Mouse (Mus musculus): ENCODE measurements at regions not wholly inside any gene's neighbourhood (a gene's known extent, or its start where the extent isn't known, plus 50 kb on each side); places are given as distances from the start of the nearest gene placed in this dataset.

DNA sequence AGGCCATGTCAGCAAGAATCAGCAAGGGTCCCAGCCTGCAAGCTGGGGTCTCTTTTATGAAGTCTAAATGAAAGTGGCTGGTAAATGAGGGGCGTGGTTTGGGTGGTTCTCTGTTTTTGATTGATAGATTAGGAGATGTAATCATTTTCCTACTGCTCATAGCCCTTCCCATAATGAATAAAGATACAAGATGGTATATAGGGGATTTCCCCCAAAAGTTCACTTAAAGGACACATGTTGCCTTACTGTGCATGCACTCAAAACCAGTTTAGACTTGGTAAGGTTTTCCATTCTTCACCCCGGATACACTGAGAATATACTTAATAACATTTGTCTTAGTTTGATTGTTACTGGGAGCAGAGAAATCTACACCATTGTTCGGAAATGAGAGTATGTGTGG lies 262.4 kb upstream of the Zfp703 start:
- no peaks in the 10 kb centered on the region for H3K36me3 ChIP-seq
- H3K9me3 ChIP-seq (replicated peaks): no peaks in the 10 kb centered on the region
- WGBS (ENCODE audit: insufficient replicate concordance): 54% methylated on average over 3 of the region's 3 CpGs
- H3K27me3 ChIP-seq: no peaks in the 10 kb centered on the region
- H3K4me3 ChIP-seq (replicated peaks): no peak overlapping the region
- no peaks in the 10 kb centered on the region for H3K4me1 ChIP-seq (replicated peaks)
- H3K9ac ChIP-seq: no peak overlapping the region
- no peak for DNase-seq
- H3K27ac ChIP-seq: no peak overlapping the region
- no peak for ATAC-seq (ENCODE audit: low read depth)
- no peak overlapping the region for H3K4me2 ChIP-seq

DNA sequence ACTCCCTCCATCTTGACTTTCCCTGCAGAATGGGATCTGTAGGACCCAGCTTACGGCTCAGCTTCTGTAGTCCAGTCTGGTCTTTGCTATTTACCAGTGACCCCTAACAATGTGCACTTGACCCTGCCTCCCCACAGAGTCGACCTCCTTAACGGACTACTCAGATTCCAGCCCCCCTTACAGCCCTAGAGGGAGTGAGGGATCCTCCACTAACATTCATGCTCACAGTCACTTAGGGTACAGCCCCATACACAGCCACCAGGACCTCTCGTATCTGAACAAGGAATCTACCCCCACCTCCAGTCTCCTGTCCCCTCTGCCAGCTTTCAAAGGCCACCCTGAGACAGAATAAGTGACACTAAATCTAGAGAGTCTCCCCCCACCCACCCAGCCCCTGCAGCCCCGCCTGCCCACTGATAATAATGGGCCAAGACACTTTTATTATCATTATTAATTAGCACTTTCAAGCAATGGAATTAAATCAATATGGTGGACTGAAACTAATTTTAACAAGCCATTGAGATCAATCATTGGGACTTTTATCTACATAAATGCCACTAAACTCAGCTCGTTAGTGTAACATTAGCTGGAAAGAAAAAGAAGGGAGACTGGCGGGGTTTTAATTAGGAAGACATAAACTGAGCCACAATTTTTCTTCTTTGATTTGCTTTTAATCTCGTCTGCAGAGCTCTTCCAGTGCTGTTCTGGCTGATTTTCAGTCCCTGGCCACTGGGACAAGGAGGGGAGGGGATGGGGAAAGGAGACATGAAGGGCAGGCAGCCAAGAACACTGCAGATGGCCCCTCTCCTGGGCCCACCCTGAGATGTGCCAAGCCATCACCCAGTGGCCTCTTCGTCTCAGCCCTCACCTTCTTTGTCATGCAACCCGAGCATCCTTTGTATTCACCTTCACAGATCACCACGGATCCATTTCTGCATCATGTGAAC lies 258.4 kb upstream of the Zfp703 start:
- no peaks in the 10 kb centered on the region for H3K4me1 ChIP-seq (replicated peaks)
- no peak overlapping the region for H3K9ac ChIP-seq
- DNase-seq: no peak
- no peak overlapping the region for H3K4me3 ChIP-seq (replicated peaks)
- H3K27me3 ChIP-seq: no peaks in the 10 kb centered on the region
- no peak overlapping the region for H3K27ac ChIP-seq
- 47% methylated on average over 11 of the region's 11 CpGs for WGBS (ENCODE audit: insufficient replicate concordance)
- H3K36me3 ChIP-seq: no peaks in the 10 kb centered on the region
- no peak for ATAC-seq (ENCODE audit: low read depth)
- no peaks in the 10 kb centered on the region for H3K9me3 ChIP-seq (replicated peaks)
- H3K4me2 ChIP-seq: no peak overlapping the region

DNA sequence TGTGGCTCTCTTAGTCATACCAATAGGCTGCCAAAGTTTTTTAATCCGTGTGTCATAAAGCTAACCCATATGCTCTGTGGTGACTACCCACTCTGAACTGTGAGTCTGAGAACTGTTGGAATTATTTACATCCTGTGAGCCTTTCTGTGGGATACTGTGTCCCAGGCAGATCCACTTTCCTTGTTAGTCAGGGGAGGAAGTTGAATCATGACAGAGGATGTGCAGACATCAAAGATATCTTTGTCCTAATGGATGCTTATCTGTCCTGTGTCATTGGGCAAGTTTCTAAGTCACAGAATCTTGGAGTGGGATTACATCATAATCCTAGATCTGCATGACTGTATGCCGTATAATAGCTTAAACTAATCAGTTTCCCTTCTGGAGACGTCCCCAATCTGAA lies 254.4 kb upstream of the Zfp703 start:
- no peaks in the 10 kb centered on the region for H3K27me3 ChIP-seq
- no peak for DNase-seq
- ATAC-seq (ENCODE audit: low read depth): no peak
- no peak overlapping the region for H3K4me3 ChIP-seq (replicated peaks)
- no peaks in the 10 kb centered on the region for H3K4me1 ChIP-seq (replicated peaks)
- H3K27ac ChIP-seq: no peak overlapping the region
- no peak overlapping the region for H3K4me2 ChIP-seq
- H3K9me3 ChIP-seq (replicated peaks): no peaks in the 10 kb centered on the region
- no peak overlapping the region for H3K9ac ChIP-seq
- WGBS (ENCODE audit: insufficient replicate concordance): 35% methylated on average over 3 of the region's 3 CpGs
- H3K36me3 ChIP-seq: no peaks in the 10 kb centered on the region

DNA sequence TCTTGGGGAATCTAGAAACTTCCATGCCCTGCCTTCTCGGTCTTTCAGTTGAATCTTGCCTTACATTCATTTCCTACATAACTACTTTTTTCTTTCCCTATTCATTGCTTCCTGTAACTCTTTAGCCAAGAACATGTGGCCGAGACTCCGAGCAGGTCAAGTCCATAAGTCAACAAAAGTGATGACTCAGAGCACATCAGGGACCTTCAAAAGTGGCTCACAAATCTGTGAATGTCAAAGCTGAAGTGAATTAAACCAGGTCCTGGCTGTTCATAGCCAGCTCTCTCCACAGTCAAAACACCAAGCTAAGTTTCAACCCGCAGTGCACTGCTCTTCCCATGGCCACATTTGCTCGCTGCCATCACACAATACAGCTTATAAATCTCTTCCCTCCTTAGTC lies 252.5 kb upstream of the Zfp703 start:
- Histone ChIP-seq H3K27ac (no peak overlapping the region), H3K9me3 (replicated peaks) (no peaks in the 10 kb centered on the region), H3K27me3 (no peaks in the 10 kb centered on the region), H3K36me3 (no peaks in the 10 kb centered on the region), H3K4me2 (no peak overlapping the region), H3K4me3 (replicated peaks) (no peak overlapping the region), H3K9ac (no peak overlapping the region), H3K4me1 (replicated peaks) (no peaks in the 10 kb centered on the region)
- DNase-seq (no peak), ATAC-seq (ENCODE audit: low read depth) (no peak)
- WGBS (ENCODE audit: insufficient replicate concordance): 62% methylated on average over 5 of the region's 5 CpGs

DNA sequence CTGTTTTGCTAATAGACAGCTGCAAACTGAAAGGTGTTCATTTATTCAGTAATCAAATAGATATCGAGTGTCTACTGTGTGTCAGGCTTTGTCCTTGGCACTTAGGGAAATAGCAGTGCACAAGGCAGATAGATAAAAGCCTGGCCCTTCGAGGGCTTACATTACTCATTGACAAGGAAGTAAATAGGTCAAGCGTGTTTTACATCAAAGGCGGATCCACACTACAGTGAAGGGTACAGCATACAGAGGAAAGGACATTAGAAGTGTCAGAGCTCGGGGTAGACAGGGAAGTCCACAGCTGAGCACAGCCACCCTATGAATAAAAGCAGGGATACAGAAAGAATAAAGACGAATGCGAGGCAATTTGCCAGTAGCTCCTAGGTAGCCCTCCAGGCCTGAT lies 251.6 kb upstream of the Zfp703 start:
- Histone ChIP-seq H3K4me3 (replicated peaks) (no peak overlapping the region), H3K36me3 (no peaks in the 10 kb centered on the region), H3K9me3 (replicated peaks) (no peaks in the 10 kb centered on the region), H3K27ac (no peak overlapping the region), H3K9ac (no peak overlapping the region), H3K4me1 (replicated peaks) (no peaks in the 10 kb centered on the region), H3K27me3 (no peaks in the 10 kb centered on the region), H3K4me2 (no peak overlapping the region)
- no peak for DNase-seq
- WGBS (ENCODE audit: insufficient replicate concordance): 48% methylated on average over 7 of the region's 7 CpGs
- no peak for ATAC-seq (ENCODE audit: low read depth)

DNA sequence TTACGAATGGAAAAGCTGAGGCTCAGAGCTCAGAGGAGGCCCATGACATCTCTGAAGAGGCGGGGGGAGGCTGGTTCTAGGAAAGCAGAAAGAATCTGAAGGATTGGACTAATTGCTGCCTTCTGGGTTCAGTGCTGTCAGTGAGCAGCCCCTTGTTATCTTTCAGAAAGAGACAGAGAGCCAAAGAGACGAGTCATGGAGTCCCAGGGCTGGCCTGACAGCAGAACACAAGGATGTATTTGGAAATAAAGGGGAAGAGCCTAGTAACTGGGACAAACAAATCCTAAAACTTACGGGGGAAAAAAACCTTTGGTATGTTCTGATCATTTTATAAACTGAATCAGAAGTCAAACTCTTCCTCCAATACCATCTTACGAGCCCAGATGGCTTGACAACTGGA lies 247.8 kb upstream of the Zfp703 start:
- H3K27me3 ChIP-seq: no peaks in the 10 kb centered on the region
- H3K4me3 ChIP-seq (replicated peaks): no peak overlapping the region
- 52% methylated on average over 5 of the region's 5 CpGs for WGBS (ENCODE audit: insufficient replicate concordance)
- H3K36me3 ChIP-seq: no peaks in the 10 kb centered on the region
- H3K27ac ChIP-seq: no peak overlapping the region
- no peaks in the 10 kb centered on the region for H3K9me3 ChIP-seq (replicated peaks)
- no peaks in the 10 kb centered on the region for H3K4me1 ChIP-seq (replicated peaks)
- ATAC-seq (ENCODE audit: low read depth): no peak
- no peak overlapping the region for H3K4me2 ChIP-seq
- H3K9ac ChIP-seq: no peak overlapping the region
- DNase-seq: no peak

DNA sequence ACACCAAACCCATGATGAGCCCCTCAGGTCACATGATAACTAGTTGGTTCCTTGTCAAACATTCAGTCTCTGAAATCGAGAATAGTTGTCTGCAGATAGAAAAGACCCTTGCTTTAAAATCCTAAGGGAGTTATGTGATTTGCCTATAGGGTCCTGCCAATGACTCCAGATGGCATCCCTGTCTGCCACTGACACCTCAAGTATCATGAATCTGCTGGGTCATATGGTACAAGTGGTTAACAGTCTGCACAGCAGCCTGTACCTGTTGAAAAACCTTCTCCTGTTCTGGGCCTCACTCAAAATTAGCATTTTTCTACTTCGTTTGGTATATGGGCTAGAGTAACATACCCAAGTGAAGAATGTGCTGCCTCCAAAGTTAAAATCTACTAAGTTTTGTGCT lies 246.0 kb upstream of the Zfp703 start:
- no peak overlapping the region for H3K4me3 ChIP-seq (replicated peaks)
- no peaks in the 10 kb centered on the region for H3K36me3 ChIP-seq
- H3K9me3 ChIP-seq (replicated peaks): no peaks in the 10 kb centered on the region
- no peak overlapping the region for H3K4me2 ChIP-seq
- no peaks in the 10 kb centered on the region for H3K27me3 ChIP-seq
- ATAC-seq (ENCODE audit: low read depth) (no peak), DNase-seq (no peak)
- no peak overlapping the region for H3K9ac ChIP-seq
- WGBS (ENCODE audit: insufficient replicate concordance): 53% methylated on average over 2 of the region's 2 CpGs
- H3K4me1 ChIP-seq (replicated peaks): no peaks in the 10 kb centered on the region
- no peak overlapping the region for H3K27ac ChIP-seq

DNA sequence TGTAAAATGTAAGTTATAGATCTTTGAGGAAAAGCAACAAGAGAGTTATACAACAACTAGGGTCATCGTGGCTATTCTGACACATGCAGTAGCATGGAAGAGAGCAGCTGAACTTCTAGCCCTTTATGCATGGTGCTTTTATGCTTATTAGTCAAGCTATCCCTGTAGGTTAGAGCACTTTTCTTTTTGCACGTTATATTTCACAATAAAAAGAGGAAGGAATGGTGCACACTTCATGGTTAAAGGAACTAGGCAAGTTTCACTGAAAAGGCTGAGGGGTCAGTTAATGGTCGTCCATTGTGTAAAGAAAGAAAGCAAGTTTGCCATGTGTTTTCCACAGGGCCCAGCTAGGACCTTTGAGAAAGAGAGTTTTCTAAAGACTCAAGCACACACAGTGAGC lies 232.7 kb upstream of the Zfp703 start:
- no peak overlapping the region for H3K27ac ChIP-seq

DNA sequence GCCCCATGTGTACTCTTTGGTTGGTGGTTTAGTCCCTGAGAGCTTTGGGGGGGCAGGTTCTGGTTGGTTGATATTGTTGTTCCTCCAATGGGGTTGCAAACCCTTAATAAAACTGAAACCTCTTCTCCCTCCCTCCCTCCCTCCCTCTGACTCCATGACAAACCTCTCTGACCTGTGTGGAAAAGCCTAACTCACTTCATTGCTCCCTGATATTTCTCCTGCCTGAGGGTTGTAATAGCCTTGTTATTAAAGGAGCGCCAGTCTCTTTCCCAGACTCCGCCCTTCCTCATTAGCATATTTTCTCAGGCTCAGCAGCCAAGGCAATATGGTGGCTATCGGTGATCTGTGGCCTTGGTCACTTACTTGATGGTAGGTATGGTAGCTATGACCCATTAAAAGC lies 230.3 kb upstream of the Zfp703 start:
- ATAC-seq (ENCODE audit: low read depth): no peak
- no peak for DNase-seq
- Histone ChIP-seq H3K36me3 (no peaks in the 10 kb centered on the region), H3K9me3 (replicated peaks) (no peaks in the 10 kb centered on the region), H3K4me1 (replicated peaks) (peaks cover 18% of the 10 kb centered on the region), H3K9ac (no peak overlapping the region), H3K27ac (no peak overlapping the region), H3K27me3 (0 out of 2 replicates have a peak, but pooled peaks cover 4% of the 10 kb centered on the region), H3K4me3 (replicated peaks) (no peak overlapping the region), H3K4me2 (peak overlapping the region; percentile 27; the same call in 1 of the 2 replicates)
- WGBS (ENCODE audit: insufficient replicate concordance): 66% methylated on average over 3 of the region's 3 CpGs

More for the DNA sequence above, 232.7 kb upstream of the Zfp703 start:
- WGBS (ENCODE audit: insufficient replicate concordance): 44% methylated on average over 3 of the region's 3 CpGs
- H3K27me3 ChIP-seq: 0 out of 2 replicates have a peak, but pooled peaks cover 4% of the 10 kb centered on the region
- no peak for DNase-seq
- no peaks in the 10 kb centered on the region for H3K9me3 ChIP-seq (replicated peaks)
- no peak overlapping the region for H3K9ac ChIP-seq
- ATAC-seq (ENCODE audit: low read depth): no peak
- no peak overlapping the region for H3K4me3 ChIP-seq (replicated peaks)
- H3K36me3 ChIP-seq: no peaks in the 10 kb centered on the region
- peaks cover 18% of the 10 kb centered on the region for H3K4me1 ChIP-seq (replicated peaks)
- no peak overlapping the region for H3K4me2 ChIP-seq

DNA sequence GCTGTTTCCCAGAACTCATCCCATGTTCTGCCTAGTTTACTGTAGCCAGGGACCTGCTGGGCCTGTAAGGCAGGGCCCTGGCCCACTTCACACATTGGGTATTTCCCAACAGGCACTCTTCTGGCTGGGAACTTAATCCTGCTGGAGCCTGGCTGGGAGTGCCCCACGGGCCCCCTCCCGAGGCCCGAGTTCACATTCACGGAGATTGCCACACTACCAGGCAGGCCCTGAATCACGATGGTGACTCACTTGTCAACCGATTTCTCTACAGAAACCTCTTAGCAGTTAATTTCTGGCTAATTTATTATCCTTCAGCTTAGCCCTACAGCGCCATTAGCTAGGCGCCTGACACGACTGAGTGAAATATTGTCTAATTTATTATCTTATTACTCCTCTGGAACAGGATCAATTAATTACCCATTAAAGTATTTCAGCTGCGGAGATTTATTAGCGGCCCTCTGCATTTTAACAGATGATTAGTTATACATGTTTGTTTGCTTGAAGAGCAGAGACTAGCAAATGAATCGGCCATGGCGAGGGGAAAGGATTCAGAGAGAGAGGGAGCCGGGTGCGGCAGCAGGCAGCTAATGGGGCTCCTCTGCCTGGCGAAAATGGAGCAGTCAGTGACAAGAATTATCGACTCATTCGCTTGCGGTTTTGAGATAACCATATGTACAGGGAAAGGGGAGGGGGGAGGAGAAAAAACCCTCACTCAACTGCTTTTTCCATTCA lies 229.7 kb upstream of the Zfp703 start:
- Histone ChIP-seq H3K4me2 (peak overlapping the region; percentile 27), H3K4me1 (replicated peaks) (peaks cover 18% of the 10 kb centered on the region), H3K27ac (no peak overlapping the region), H3K9me3 (replicated peaks) (no peaks in the 10 kb centered on the region), H3K27me3 (0 out of 2 replicates have a peak, but pooled peaks cover 4% of the 10 kb centered on the region), H3K36me3 (no peaks in the 10 kb centered on the region), H3K4me3 (replicated peaks) (no peak overlapping the region), H3K9ac (no peak overlapping the region)
- WGBS (ENCODE audit: insufficient replicate concordance): 41% methylated on average over 19 of the region's 19 CpGs
- ATAC-seq (ENCODE audit: low read depth) (peak; percentile 80), DNase-seq (peak; percentile 28)

DNA sequence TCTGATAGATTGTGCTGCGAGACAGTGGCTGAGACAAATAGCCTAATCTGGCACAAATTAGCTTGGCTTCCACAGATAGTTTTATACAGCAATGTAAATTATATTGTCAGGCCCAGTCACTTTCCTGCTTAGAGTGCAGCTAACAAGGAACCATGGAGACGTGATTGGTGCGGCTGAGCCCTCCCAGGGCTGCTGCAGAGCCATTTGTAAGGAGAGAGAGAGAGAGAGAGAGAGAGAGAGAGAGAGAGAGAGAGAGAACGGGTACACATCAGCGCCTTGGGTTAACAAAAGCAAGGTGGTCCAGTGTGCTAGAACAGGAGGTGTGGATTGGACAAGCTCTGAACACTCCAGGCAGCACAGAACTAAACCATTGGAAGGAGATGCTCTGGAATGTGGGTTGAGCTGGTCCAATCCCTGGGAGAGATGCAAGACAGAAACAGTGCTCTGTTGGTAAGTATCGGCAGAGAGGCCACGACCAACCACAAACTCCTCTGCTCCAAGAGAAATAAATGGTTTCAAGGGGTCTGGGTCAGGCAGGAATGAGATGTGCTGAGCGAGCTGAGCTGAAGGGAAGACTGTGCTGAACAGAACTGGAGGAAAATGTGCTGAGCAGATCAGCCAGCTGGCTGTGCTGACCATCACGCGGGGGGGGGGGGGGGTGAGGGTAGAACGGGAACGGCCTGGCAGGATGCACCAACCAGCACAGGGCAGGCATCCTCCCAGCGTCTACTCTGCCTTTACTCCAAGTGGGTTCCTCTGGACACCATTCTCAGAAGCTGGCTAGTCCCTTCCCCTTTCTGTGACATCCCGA lies 228.8 kb upstream of the Zfp703 start:
- Histone ChIP-seq H3K4me1 (replicated peaks) (peaks cover 18% of the 10 kb centered on the region), H3K9ac (no peak overlapping the region), H3K36me3 (no peaks in the 10 kb centered on the region), H3K4me2 (peak overlapping the region; percentile 27), H3K9me3 (replicated peaks) (no peaks in the 10 kb centered on the region), H3K27me3 (0 out of 2 replicates have a peak, but pooled peaks cover 4% of the 10 kb centered on the region), H3K4me3 (replicated peaks) (no peak overlapping the region), H3K27ac (no peak overlapping the region)
- WGBS (ENCODE audit: insufficient replicate concordance): 43% methylated on average over 14 of the region's 14 CpGs
- peak; percentile 47; the same call in 1 of the 2 replicates for ATAC-seq (ENCODE audit: low read depth)
- no peak for DNase-seq

All from liver, embryonic 13.5 days (tissue).